Mouse (Mus musculus) gastrocnemius, adult 8-10 months (tissue): Measurements from ENCODE around the gene Cdk5r1. TPM values are rescaled to one million over a fixed set of nuclear protein-coding genes. Genes with fewer than 3 reads are reported as not detected.

Experiments
- total RNA-seq, 4 experiments: library from RNA; stranded (reverse); gene quantifications; 2 replicates each; pipeline ENCODE4 v1.2.4; 2022

Cdk5r1 gene
- total RNA-seq, 4 experiments from 2014 or later: 0.20 to 0.43 (median 0.29) TPM

Other genes starting within 250 kb of the Cdk5r1 start
- gene Rhbdl3, start 176.1 kb upstream of the Cdk5r1 start, total RNA-seq: 1 to 10 TPM; 2.8 to 8.4 (median 4.6) TPM
- 10 to 100 TPM; 37.6 to 46.1 (median 42.1) TPM for gene 5730455P16Rik, start 99.0 kb upstream of the Cdk5r1 start, total RNA-seq
- gene Zfp207, start 93.7 kb upstream of the Cdk5r1 start, total RNA-seq: 10 to 100 TPM; 44.1 to 54.0 (median 49.2) TPM
- gene Psmd11, start 48.4 kb upstream of the Cdk5r1 start, total RNA-seq: 100 to 1,000 TPM; 141 to 162 (median 148) TPM